Mouse (Mus musculus): ENCODE results near the gene Hsd17b11. TPM values are rescaled to one million over a fixed set of nuclear protein-coding genes. Genes with fewer than 3 reads are reported as not detected.

The Hsd17b11 gene
- polyA plus RNA-seq, 1 experiment from 2014 or later: 1.5 TPM

GRCm38 (mm10) chr5:104056295-104056694 is 34.6 kb upstream of the Hsd17b11 start:
- H3K9me3 ChIP-seq (ENCODE audit: control insufficient read depth, low read length): no peaks in the 10 kb centered on the region
- no peaks in the 10 kb centered on the region for H3K27me3 ChIP-seq (ENCODE audit: control insufficient read depth, insufficient read depth, low read length)
- H3K4me3 ChIP-seq (ENCODE audit: low read depth, low read length): no peak overlapping the region
- no peak for ATAC-seq (ENCODE audit: low FRiP score)
- no peak overlapping the region for H3K9ac ChIP-seq (ENCODE audit: low read depth, low read length)
- no peak overlapping the region for H3K4me2 ChIP-seq (replicated peaks; ENCODE audit: low read depth, low read length)
- DNase-seq (ENCODE audit: low spot score): no peak
- 86% methylated on average over 7 of the region's 7 CpGs for WGBS
- no peaks in the 10 kb centered on the region for H3K4me1 ChIP-seq (replicated peaks; ENCODE audit: control insufficient read depth, insufficient read depth, low read length)
- no peaks in the 10 kb centered on the region for H3K36me3 ChIP-seq (ENCODE audit: control insufficient read depth, insufficient read depth, low read length)
- no peak overlapping the region for H3K27ac ChIP-seq (ENCODE audit: low read depth, low read length)

GRCm38 (mm10) chr5:104055816-104056215 is 34.1 kb upstream of the Hsd17b11 start:
- Histone ChIP-seq H3K36me3 (ENCODE audit: control insufficient read depth, insufficient read depth, low read length) (no peaks in the 10 kb centered on the region), H3K9ac (ENCODE audit: low read depth, low read length) (no peak overlapping the region)

GRCm38 (mm10) chr5:104054938-104055337 is 33.2 kb upstream of the Hsd17b11 start:
- Histone ChIP-seq H3K9me3 (ENCODE audit: control insufficient read depth, low read length) (no peaks in the 10 kb centered on the region), H3K27me3 (ENCODE audit: control insufficient read depth, insufficient read depth, low read length) (no peaks in the 10 kb centered on the region), H3K4me3 (ENCODE audit: low read depth, low read length) (no peak overlapping the region), H3K9ac (ENCODE audit: low read depth, low read length) (no peak overlapping the region), H3K27ac (ENCODE audit: low read depth, low read length) (no peak overlapping the region), H3K4me1 (replicated peaks; ENCODE audit: control insufficient read depth, insufficient read depth, low read length) (no peaks in the 10 kb centered on the region), H3K4me2 (replicated peaks; ENCODE audit: low read depth, low read length) (no peak overlapping the region), H3K36me3 (ENCODE audit: control insufficient read depth, insufficient read depth, low read length) (no peaks in the 10 kb centered on the region)
- 94% methylated on average over 4 of the region's 4 CpGs for WGBS
- DNase-seq (ENCODE audit: low spot score): no peak
- ATAC-seq (ENCODE audit: low FRiP score): no peak

More at GRCm38 (mm10) chr5:104055816-104056215, 34.1 kb upstream of the Hsd17b11 start:
- Histone ChIP-seq H3K4me1 (replicated peaks; ENCODE audit: control insufficient read depth, insufficient read depth, low read length) (no peaks in the 10 kb centered on the region), H3K27ac (ENCODE audit: low read depth, low read length) (no peak overlapping the region), H3K9me3 (ENCODE audit: control insufficient read depth, low read length) (no peaks in the 10 kb centered on the region), H3K27me3 (ENCODE audit: control insufficient read depth, insufficient read depth, low read length) (no peaks in the 10 kb centered on the region), H3K4me3 (ENCODE audit: low read depth, low read length) (no peak overlapping the region), H3K4me2 (replicated peaks; ENCODE audit: low read depth, low read length) (no peak overlapping the region)
- no peak for ATAC-seq (ENCODE audit: low FRiP score)
- DNase-seq (ENCODE audit: low spot score): no peak
- 85% methylated on average over 4 of the region's 4 CpGs for WGBS

- WGBS: 61% methylated on average over 8 of the region's 8 CpGs
- Histone ChIP-seq H3K9ac (ENCODE audit: low read depth, low read length) (no peak overlapping the region), H3K27ac (ENCODE audit: low read depth, low read length) (no peak overlapping the region), H3K9me3 (ENCODE audit: control insufficient read depth, low read length) (no peaks in the 10 kb centered on the region), H3K4me2 (replicated peaks; ENCODE audit: low read depth, low read length) (no peak overlapping the region), H3K4me3 (ENCODE audit: low read depth, low read length) (no peak overlapping the region), H3K36me3 (ENCODE audit: control insufficient read depth, insufficient read depth, low read length) (no peaks in the 10 kb centered on the region), H3K27me3 (ENCODE audit: control insufficient read depth, insufficient read depth, low read length) (no peaks in the 10 kb centered on the region), H3K4me1 (replicated peaks; ENCODE audit: control insufficient read depth, insufficient read depth, low read length) (no peaks in the 10 kb centered on the region)
- peak; percentile 53 for DNase-seq (ENCODE audit: low spot score)
- ATAC-seq (ENCODE audit: low FRiP score): no peak
These were observed 31.2 kb upstream of the Hsd17b11 start for GRCm38 (mm10) chr5:104052956-104053355.

- no peak for DNase-seq (ENCODE audit: low spot score)
- Histone ChIP-seq H3K4me3 (ENCODE audit: low read depth, low read length) (peak overlapping the region; percentile 76; the same call in 1 of the 2 replicates), H3K4me2 (replicated peaks; ENCODE audit: low read depth, low read length) (peak overlapping the region; percentile 60; the same call in 1 of the 2 replicates), H3K27ac (ENCODE audit: low read depth, low read length) (no peak overlapping the region), H3K36me3 (ENCODE audit: control insufficient read depth, insufficient read depth, low read length) (no peaks in the 10 kb centered on the region), H3K4me1 (replicated peaks; ENCODE audit: control insufficient read depth, insufficient read depth, low read length) (no peaks in the 10 kb centered on the region), H3K27me3 (ENCODE audit: control insufficient read depth, insufficient read depth, low read length) (no peaks in the 10 kb centered on the region), H3K9ac (ENCODE audit: low read depth, low read length) (no peak overlapping the region), H3K9me3 (ENCODE audit: control insufficient read depth, low read length) (no peaks in the 10 kb centered on the region)
- no peak for ATAC-seq (ENCODE audit: low FRiP score)
- WGBS: 47% methylated on average over 4 of the region's 4 CpGs
These were observed 26.4 kb upstream of the Hsd17b11 start for GRCm38 (mm10) chr5:104048139-104048538.

- WGBS: 10% methylated on average over 19 of the region's 19 CpGs
- H3K36me3 ChIP-seq (ENCODE audit: control insufficient read depth, insufficient read depth, low read length): no peaks in the 10 kb centered on the region
- ATAC-seq (ENCODE audit: low FRiP score) (no peak; the same call in 1 of the 2 replicates), DNase-seq (ENCODE audit: low spot score) (peak; percentile 33)
- peak overlapping the region; percentile 60 for H3K4me2 ChIP-seq (replicated peaks; ENCODE audit: low read depth, low read length)
- H3K9ac ChIP-seq (ENCODE audit: low read depth, low read length): peak overlapping the region; percentile 89
- H3K9me3 ChIP-seq (ENCODE audit: control insufficient read depth, low read length): no peaks in the 10 kb centered on the region
- no peaks in the 10 kb centered on the region for H3K27me3 ChIP-seq (ENCODE audit: control insufficient read depth, insufficient read depth, low read length)
- peak overlapping the region; percentile 69 for H3K27ac ChIP-seq (ENCODE audit: low read depth, low read length)
- H3K4me1 ChIP-seq (replicated peaks; ENCODE audit: control insufficient read depth, insufficient read depth, low read length): no peaks in the 10 kb centered on the region
- H3K4me3 ChIP-seq (ENCODE audit: low read depth, low read length): peak overlapping the region; percentile 76
These were observed 25.7 kb upstream of the Hsd17b11 start for GRCm38 (mm10) chr5:104047200-104048105.

GRCm38 (mm10) chr5:104046256-104047199 is 24.8 kb upstream of the Hsd17b11 start, which contains the start of gene Nudt9:
Gene Nudt9, plus strand, starts transcription at chr5:104046306.
- Histone ChIP-seq H3K36me3 (ENCODE audit: control insufficient read depth, insufficient read depth, low read length) (no peaks in the 10 kb centered on the region), H3K9me3 (ENCODE audit: control insufficient read depth, low read length) (no peaks in the 10 kb centered on the region)
- WGBS: 6% methylated on average over 82 of the region's 90 CpGs

GRCm38 (mm10) chr5:104043704-104044103 is 22.0 kb upstream of the Hsd17b11 start:
- no peak for ATAC-seq (ENCODE audit: low FRiP score)
- H3K27ac ChIP-seq (ENCODE audit: low read depth, low read length): no peak overlapping the region
- 55% methylated on average over 2 of the region's 2 CpGs for WGBS
- H3K4me2 ChIP-seq (replicated peaks; ENCODE audit: low read depth, low read length): no peak overlapping the region
- H3K36me3 ChIP-seq (ENCODE audit: control insufficient read depth, insufficient read depth, low read length): no peaks in the 10 kb centered on the region
- H3K4me3 ChIP-seq (ENCODE audit: low read depth, low read length): no peak overlapping the region
- no peaks in the 10 kb centered on the region for H3K9me3 ChIP-seq (ENCODE audit: control insufficient read depth, low read length)
- H3K4me1 ChIP-seq (replicated peaks; ENCODE audit: control insufficient read depth, insufficient read depth, low read length): no peaks in the 10 kb centered on the region
- DNase-seq (ENCODE audit: low spot score): no peak
- H3K9ac ChIP-seq (ENCODE audit: low read depth, low read length): no peak overlapping the region
- H3K27me3 ChIP-seq (ENCODE audit: control insufficient read depth, insufficient read depth, low read length): no peaks in the 10 kb centered on the region

More at GRCm38 (mm10) chr5:104046256-104047199, 24.8 kb upstream of the Hsd17b11 start, which contains the start of gene Nudt9:
- no peaks in the 10 kb centered on the region for H3K27me3 ChIP-seq (ENCODE audit: control insufficient read depth, insufficient read depth, low read length)
- ATAC-seq (ENCODE audit: low FRiP score) (peak; percentile 99), DNase-seq (ENCODE audit: low spot score) (peak; percentile 98)
- H3K4me3 ChIP-seq (ENCODE audit: low read depth, low read length): peak within 1 kb of the TSS; percentile 76
- H3K27ac ChIP-seq (ENCODE audit: low read depth, low read length): peak within 1 kb of the TSS; percentile 69
- H3K4me1 ChIP-seq (replicated peaks; ENCODE audit: control insufficient read depth, insufficient read depth, low read length): no peaks in the 10 kb centered on the region
- H3K4me2 ChIP-seq (replicated peaks; ENCODE audit: low read depth, low read length): peak within 1 kb of the TSS; percentile 60
- H3K9ac ChIP-seq (ENCODE audit: low read depth, low read length): peak within 1 kb of the TSS; percentile 89
